Mouse (Mus musculus): Measurements from ENCODE around the gene Ifitm6.
"Not testable (repeated sequence)": the region's sequence is repeated elsewhere in the genome, so short reads cannot be mapped to it uniquely, and the experiment has no call there.

The Ifitm6 gene

DNA sequence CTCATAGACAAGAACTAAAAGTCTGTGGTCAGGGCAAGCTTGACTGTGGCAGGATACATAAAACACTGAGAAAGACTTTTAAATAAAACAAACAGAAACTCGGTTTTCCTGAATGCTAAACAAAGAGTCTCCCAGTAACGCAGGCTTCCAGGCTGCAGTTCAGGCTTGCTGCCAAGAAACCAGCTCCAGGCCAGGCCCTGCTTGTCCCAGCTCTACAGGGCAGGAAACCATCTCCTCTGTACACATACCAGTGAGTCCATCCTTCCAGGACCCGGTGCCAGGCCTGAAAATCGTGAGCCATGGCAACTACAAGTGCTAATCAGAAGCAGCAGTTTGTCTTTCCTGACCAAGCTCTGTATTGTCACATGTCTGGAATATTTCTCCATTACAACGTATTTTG is 23.9 kb upstream of the Ifitm6 start:
- no peak for DNase-seq (ENCODE audit: low read depth, low spot score)

DNA sequence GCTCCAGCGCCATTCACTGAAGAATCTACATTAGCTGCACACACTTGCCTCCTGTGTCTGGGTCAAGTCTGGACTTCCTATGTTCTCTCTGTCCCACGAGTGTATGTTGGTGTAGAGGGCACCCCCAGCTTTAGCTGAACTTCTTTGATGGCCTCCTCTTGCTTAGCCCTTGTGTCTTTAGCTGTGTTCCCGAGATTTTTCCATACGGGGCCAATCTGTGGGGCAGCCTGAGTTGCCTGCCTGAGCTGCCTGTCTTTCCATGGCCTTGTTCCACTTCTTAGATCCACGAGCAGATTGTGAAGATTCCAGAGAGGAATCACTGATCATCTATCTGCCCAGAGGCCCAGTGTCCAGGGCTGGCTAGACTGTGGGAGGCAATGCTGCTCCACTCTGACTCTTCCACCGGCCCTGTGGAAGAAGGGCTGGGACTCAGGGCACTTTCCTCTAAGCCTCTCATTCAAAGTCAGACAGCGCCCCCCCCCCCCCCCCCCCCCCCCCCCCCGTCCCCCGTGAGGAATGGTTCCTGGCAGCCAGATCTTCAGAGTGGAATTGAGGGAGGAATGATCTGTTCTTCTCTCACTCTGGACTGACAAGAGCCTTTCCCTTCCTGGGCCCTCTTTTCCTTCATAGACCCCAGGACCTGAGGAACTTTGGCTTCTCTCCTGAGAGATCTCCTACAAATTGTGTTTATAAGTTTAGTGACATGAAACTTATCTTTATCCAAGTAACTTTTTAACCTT is 23.3 kb upstream of the Ifitm6 start:
- no peak for DNase-seq (ENCODE audit: low read depth, low spot score)

DNA sequence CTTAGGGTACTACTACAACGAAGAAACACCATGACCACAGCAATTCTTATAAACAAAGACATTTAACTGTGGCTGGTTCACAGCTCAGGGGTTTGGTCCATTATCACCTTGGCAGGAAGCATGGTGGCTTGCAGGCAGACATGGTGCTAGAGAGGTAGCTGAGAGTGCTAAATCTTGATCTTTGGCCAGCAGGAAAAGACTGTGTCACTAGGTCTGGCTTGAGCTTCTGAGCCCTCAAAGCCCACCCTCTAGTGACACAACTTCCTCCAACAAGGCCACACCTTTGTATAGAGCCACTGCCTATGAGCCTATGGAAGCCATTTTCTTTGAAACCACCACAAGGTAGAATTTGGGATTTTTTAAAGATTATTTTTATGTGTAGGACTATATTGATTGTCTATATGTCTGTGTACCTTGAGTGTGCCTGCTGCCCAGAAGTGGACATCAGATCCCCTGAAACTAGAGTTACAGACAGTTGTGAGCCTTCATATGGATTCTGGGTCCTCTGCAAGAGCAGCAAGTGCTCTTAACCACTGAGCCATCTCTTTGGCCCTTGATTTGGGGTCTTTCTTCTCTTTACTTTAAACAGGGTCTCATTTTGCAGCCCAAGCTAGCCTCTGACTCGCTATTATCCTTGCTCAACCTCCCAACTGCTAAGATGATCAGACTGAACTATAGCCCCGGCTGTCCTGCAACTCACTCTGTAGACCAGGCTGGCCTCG is 21.8 kb upstream of the Ifitm6 start:
- no peak for DNase-seq (ENCODE audit: low read depth, low spot score)

DNA sequence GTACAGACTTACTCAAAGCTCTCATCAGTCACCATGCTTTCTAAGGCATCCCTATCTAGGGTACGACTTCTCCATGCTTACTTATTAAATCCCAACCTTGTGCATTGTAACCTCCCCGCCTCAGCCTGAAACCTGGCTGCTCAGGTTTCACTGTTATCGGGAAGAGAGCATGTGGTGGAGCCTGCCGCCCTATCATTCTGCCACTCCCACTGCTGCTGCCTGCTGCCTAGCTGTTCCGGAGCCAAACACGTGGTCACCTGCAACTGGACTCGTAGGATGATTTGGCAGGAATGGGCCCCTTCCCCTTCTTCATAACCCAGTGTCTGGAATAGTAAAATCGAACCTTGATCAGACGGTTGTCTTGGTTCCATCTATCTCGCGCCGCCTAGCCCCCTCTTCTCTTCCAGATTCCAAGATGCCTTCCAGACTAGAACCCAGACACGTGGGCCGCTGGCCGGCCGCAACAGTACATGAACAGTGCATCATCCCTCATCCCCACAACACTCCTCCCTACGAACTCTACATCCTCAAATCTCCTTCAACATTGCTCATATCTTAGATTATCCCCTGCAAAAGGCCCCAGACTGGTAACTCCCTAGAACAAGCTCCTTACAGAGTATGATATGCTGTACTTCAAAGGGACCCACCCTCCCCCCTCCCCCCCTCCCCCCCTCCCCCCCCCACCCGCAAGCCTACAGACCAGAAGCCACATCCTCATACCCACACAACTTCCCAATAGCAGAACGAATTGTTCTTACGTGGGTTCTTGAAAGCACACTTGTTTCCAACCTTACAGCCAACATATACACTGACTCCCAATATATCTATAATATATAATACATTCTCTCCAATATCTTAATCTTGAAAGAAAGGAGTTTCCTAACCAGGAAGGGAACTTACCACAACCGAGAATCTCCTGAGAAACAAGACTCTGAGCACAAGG is 20.6 kb upstream of the Ifitm6 start:
- no peak for DNase-seq (ENCODE audit: low read depth, low spot score)

DNA sequence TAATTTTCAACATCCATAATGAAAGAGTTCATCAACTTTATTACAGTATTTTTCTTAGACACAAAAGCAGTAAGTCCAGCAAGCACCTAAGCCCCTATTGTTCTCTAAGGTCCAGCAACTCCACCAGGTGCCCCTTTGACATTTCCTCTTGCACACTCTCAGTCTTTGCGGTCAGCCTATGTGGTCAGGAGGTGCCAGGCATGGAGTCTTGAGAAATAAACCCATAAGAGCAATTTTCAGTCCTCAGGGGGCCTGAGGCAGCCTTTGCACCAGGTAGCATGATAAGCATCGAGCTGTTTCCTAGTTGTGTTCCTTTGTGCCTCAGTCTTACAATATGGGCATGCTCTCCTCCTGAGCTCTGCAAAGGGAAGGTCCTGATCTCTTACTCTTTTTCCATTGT is 18.9 kb upstream of the Ifitm6 start:
- not testable (repeated sequence) for DNase-seq (ENCODE audit: low read depth, low spot score)

DNA sequence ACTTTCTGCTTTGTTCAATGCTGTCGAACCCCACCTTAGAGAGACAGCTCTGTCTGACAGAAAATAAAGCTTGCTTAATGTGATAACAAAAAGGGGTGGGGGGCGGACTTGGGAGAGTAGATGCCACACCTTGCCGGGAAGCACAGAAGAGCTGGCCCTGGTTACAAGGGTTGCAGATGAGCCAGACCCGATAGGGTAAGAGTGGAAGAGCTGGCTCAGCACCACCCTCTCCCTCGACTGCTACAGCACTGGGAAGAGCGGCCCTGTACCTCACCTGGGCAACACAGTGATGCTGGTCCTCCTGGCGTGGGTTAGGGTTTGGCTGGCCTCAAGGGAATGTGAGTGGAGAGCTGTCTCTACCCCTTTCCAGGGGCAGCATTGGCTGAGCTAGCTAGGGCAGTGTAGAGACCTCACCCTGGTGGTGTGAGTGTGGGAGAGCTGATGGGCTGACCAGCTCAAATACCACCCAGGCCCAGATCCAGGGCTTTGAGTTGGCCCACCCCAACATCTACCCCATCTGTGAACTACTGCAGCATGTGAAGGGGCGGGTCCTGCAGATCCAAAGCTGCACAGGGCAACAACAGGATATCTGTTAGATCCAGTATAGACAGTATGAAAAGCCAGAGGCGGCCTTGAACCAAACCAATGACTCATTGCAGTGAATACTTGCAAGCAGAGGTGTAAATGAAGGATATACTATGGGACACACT is 14.9 kb upstream of the Ifitm6 start:
- DNase-seq (ENCODE audit: low read depth, low spot score), result no peak

DNA sequence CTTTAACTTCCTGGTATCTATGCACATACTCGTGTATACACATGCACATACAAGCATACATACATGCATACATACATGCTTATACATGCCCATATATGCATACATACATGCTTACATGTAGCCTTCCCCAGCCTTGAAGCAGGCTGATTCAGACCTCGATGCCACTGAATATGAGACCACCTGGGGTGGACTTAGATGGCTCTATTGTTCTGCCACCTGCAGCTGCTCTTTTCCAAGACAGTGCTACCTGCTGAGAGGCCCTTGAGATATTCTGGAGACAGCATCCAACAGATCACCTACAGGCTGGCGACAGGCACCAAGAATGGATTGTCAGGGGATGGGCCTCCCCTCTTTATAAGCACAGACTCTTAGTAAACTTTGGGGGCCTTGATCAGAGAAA is 12.7 kb upstream of the Ifitm6 start:
- no peak for DNase-seq (ENCODE audit: low read depth, low spot score)

DNA sequence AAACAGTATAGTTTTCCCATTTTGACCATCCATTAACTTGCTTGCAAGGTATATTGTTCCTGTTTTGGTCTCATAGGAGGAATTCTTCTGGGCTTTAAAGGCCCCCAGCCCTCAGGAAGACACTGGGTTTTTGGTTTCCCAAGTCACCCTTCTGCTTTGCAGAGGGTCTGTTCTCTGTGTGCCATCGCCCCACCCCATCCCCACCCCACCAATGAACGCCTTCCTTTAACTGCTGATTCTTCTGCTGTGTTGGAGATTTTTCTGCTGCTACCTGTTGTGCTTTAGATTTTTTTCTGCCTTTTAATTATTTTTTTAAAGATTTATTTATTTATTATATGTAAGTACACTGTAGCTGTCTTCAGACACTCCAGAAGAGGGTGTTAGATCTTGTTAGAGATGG is 11.1 kb upstream of the Ifitm6 start, which contains the start of gene Gm17387:
Gene Gm17387 (plus strand): TSS at position 301 of the 400 bp plus-strand sequence.
- DNase-seq (ENCODE audit: low read depth, low spot score), result no peak

DNA sequence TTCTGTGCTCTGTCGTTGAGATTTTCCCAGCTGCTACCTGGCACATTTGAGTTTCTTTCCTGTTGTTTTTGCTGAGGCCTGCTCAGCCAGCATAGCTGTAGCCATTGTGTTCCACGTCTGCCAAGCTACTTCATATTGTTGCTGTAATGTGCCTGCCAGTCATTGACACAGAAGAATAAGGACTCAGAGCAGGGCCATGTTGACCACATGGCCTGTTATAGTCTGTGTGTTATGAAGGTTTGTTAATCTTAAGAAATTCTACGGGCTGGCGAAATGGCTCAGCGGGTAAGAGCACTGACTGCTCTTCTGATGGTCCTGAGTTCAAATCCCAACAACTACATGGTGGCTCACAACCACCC is 9.0 kb upstream of the Ifitm6 start:
- DNase-seq (ENCODE audit: low read depth, low spot score), result no peak

DNA sequence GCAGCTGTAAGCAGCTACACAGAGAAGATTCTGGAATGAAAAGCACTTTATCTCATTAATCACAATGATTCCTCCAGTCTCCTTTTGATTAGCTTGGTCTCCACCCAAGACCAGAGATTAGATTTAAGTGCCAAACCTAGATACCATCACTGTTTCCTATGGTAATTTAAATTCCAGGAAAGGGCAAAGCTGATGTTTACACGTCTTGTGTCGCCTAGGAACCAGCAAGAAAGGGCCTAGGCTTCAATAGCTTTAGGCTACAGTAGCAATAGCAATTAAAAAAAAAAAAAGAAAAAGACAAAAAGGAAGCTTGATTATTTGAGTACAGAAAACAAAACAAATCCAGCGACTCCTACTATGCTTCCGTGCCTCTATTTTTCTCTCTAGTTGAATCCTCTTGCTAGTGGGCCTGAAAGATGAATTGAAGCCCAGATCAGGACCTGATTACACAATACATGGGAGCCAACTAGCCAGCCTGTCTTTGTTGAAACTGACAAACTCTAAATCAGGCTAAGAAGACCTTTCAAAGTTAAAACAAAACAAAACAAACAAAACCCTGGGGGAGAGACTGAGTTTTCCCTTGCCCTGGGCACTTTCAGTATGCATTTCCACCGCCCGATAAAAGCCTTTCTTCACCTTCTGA is 8.5 kb upstream of the Ifitm6 start:
- DNase-seq (ENCODE audit: low read depth, low spot score), result no peak

DNA sequence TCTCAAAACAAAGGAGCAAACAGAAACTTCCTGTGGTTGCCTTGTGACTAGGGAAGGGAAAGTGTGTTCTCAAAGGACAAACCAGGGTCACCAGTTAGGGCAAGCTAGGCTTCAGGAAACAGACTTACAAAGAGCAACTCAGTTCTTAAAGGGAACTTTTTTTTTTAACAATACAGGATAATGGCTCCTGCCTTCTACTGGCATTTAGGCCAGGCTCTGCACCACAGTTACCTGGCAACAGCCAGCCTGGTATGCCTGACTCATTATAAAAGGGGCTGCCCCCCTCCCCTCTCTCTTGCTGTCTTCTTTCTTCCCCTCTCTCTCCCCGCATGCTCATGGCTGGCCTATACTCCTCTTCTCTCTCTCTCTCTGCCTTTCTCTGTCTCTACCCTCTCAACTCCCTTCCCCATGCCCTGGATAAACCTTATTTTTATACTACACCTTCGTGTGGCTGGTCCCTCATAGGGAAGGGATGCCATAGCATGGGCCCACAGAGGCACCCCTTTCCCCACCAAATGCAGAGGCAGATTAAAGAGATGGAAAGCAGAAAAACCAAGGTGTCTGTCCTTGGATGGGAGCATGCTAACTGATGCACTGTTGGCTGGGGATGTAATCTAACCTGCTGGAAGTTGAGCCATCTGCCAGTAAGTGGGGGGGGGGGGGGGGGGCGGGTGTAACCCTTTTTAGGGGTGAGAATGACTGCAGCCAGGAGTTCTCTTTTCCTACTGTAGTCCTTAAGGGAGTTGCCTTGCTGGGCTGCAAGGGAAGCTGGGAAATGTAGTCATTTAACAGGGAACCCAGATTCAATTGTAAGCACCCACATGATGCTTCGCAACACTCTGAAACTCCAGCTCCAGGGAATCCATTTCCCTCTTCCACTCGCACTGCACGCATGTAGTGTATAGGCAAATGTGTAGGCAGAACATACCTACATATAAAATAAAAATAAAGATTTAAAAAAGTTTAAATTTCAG is 7.4 kb upstream of the Ifitm6 start:
- DNase-seq (ENCODE audit: low read depth, low spot score), result no peak

DNA sequence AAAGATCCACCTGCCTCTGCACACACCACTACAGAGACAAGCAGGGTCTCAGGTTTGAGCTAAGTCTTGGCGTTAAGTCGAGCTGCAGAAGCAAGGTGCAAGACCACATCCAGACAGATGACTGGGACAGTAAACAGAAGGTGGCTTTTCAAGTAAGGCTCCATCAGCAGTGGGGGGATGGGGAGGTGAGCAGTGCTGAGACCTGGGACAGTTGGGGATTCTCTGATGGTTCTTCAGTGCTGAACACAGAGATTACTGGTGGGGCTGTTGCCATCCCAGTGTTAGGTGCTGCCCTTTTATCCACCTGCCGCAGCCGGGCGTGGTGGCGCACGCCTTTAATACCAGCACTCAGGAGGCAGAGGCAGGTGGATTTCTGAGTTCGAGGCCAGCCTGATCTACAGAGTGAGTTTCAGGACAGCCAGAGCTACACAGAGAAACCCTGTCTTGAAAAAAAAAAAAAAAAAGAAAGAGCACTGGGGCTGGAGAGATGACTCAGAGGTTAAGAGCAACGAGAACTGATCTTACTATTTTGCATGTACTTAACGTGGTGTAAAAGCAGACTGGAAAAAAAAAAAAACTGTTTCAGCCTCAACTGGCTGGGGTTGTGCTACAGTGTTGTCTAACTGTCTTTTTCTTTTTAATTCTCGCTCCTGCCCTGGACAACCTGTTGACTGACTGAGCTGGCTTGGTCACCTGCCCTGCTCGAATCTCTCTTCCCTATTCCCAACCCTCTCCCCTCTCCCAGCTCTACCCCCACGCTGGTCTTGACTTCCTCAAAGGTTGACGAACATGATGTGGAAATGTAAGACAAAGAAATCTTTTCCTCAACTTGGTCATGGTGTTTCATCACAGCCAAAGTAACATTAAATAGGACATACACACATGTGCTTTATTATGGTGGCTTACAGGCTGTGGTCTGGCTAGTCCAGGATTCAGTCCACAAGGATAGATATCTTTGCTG is 4.0 kb upstream of the Ifitm6 start:
- DNase-seq (ENCODE audit: low read depth, low spot score), result no peak

DNA sequence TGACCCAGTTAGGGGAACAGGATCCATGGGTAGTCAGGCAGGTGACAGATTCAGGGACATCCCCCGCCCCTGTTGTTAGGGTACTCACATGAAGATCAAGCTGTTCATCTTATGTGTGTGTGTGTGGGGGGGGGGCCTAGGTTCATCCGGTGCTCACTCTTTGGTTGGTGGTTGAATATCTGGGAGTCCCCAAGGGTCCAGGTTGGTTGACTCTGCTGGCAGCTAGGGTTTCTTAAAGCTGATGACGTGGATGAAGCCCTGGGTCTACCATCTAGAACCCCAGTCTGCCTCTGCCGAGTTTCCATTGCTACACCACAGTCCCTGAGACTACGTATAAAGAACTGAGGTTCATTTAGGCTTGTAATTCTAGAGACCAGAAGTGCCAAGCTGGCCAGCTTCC is 1.3 kb upstream of the Ifitm6 start:
- DNase-seq (ENCODE audit: low read depth, low spot score), result no peak

DNA sequence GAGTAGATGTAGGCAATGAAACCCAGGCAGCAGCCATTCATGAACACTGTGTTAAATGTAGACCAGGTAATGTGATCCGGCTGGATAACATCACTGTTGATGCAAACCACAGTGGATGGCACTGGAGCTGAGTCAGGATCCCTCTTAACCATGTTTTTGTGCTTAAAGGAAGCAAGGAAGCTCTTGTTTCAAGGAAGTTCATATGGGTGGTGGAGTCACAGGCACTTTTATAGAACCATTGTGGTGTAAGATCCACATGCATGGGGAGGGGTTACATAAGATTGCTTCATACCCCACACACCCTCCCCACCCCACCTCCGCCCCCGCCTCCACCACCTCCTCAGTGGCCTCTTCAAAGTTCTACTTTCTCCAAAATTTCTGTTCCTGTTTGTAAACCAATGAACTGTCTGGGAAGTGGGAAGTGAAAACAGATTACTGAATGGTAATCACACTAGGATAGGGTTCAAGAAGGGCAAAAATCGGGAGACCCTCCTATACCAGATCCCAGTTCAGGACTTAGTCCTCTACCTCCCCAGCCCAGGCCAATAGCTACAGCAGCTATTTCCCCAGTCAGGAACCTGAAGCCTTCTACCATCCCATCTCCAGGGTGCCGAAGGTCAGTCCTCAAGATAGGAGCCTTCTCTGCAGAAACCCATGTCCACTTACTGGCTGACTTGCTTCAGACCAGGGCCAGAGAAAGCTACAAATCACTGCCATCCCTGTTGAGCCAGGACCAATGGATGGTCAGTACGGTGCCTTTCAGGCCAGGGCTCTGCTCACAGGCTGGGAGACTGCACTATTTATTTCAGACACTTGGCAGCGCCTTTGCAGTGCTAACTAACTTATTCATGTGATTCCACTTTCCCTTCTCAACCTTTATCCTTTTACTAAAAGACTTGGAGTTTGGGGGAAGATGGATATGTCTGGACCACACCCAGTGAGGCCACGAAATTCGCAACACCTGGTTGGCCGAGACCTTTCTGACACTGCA is 722 bp downstream of the Ifitm6 start:
- no peak for DNase-seq (ENCODE audit: low read depth, low spot score)

DNA sequence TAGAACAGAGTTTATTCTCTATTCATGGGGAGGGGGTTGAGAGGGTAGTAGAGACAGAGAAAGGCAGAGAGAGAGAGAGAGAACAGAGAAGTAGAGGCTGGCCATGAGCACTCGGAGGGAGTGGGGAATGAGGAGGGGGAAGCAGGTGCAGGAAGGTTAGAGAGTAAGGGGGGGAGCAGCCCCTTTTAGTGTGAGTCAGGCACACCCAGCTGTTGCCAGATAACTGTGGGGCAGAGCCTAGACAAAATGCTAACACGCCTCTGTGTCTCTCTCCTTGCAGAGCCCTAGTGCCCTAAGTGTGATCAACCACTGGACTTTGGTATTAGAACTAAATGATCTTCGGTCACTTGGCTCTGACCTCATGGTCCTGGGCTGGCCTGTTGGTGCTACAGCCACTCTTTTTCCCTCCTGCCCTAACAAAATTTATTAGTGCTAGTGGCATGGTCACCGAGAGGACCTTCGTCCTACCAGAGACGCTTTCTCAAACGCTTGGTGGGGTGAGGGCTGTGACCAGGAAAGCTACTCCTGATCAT is 6.4 kb downstream of the Ifitm6 start:
- DNase-seq (ENCODE audit: low read depth, low spot score), result no peak

DNA sequence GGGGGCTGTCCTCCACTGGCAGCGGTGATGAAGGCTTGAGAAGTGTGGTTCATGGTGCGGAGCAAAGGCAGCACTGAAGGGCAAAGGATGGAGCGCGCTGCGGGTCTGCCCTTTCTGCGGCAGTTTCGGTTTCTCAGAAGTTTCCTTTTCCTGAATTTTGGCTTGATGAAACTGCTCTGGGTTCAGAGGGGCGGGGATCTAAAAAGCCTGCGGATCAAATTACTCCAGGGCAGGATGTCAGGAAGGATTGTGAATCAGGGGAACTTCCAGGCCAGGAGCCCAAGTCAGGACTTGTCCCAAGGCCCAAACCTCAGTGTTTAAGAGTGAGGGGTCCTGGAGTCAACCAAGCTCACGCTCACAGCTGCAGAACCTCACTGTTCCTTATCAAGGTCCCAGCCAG is 7.1 kb downstream of the Ifitm6 start, which contains the start of gene Ifitm3:
Gene Ifitm3 (minus strand): TSS at position 178 of the 400 bp plus-strand sequence.
- no peak for DNase-seq (ENCODE audit: low read depth, low spot score)

DNA sequence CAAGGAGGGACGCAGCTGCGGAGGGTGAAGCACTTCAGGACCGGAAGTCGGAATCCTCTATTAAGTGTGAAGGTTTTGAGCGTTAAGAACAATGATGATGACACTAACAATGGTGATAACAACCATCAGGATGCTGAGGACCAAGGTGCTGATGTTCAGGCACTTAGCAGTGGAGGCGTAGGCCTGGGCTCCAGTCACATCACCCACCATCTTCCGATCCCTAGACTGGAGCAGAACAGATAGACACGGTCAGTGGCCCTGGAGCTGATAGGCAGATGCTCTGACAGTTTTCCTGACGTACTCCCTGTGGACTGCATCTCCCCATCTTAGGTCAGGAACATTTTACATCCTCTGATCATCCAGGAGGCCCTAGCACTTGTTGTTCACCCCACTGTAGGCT is 8.1 kb downstream of the Ifitm6 start:
- no peak for DNase-seq (ENCODE audit: low read depth, low spot score)
